Mouse (Mus musculus) kidney, adult 8-10 months (tissue): Measurements from ENCODE around the gene Ppm1j.
"Not testable (repeated sequence)": the region's sequence is repeated elsewhere in the genome, so short reads cannot be mapped to it uniquely, and the experiment has no call there.

Experiments used
- DNase-seq, 2 experiments: peaks; one replicate each; pipeline ENCODE4 v3.0.0; 2022

Gene Ppm1j

DNA sequence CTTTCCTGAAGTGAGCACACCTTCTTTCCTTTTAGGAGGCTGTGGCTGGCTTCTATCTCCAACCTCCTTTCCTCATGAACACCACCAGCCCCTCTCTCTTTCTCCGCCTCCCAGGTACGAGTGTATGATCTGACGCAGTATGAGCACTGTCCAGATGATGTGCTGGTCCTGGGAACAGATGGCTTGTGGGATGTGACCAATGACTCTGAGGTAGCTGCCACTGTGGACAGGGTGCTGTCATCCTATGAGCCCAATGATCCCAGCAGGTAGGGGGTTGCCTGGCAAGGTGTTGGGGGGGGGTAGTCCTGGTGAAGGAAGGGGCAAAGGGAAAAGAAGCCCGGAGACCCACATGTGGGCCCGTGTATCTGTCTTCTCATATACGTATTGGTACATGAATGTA, 4.4 kb downstream of the Ppm1j start:
- no peak for DNase-seq

GRCm38 (mm10) chr3:104788075-104788474, 7.2 kb downstream of the Ppm1j start, which contains the start of gene Rhoc:
Gene Rhoc (plus strand): TSS chr3:104788375.
- no peak for DNase-seq

- peak; percentile 81 to 85 for DNase-seq
These were observed 7.9 kb downstream of the Ppm1j start for GRCm38 (mm10) chr3:104788561-104789311.

DNA sequence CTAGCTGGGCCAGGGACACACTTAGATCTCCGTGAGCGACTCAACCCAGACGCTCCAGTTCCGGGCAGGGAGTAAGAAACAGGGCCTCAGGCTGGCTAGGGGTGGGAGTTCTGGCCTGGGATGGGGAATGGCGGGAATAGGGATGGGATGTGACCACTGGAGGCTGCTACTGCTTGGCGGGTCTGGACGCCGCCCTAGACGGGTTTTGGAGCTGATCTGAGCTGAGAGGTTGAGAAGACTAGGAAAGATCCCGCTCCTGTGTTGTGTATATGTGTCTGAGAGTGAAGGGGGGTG, 8.4 kb downstream of the Ppm1j start:
- DNase-seq, result no peak

DNA sequence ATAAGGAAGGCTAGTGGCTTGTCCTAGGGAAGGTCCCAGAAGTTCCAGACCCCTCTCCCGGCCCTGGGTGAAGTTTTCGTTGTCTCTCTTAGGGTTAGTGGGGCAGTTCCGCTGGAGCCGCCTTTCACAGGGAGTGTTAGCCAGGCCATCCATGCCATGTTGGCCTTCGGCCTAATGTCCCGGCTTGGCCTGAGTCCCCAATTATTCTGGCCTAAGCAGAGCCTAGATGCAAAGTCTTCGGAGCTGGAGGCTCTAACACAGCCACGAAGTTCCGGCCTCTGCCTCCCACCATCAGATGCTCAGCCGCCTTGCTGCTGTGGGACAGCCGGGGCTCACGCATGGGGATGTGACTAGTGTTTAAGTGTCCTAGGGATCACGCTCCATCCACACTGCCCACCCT, 9.0 kb downstream of the Ppm1j start:
- DNase-seq, result peak; percentile 65 to 72

GRCm38 (mm10) chr3:104790401-104790937, 9.6 kb downstream of the Ppm1j start:
- peak in 1 of 2 experiments; percentile 55 for DNase-seq

- no peak for DNase-seq
These were observed 10.2 kb downstream of the Ppm1j start for GRCm38 (mm10) chr3:104791017-104791416.

DNA sequence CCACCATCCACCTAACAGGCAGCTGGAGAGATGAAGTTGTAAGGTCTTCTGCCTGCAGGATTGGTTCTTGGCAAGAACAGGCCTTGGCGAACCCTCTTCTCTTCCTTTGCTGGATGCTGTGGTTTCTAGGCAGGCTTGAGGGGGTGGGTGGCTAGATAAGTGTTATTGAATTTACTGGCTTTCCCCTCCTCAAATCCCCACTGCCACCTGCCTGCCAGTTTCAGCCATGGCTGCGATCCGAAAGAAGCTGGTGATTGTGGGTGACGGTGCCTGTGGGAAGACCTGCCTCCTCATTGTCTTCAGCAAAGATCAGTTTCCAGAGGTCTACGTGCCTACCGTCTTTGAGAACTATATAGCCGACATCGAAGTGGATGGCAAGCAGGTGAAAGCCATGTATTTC, 10.8 kb downstream of the Ppm1j start:
- DNase-seq, result no peak

GRCm38 (mm10) chr3:104792360-104793270, 11.8 kb downstream of the Ppm1j start:
- DNase-seq, result no peak

GRCm38 (mm10) chr3:104793871-104794828, 13.3 kb downstream of the Ppm1j start:
- peak; percentile 94 to 96 for DNase-seq

- DNase-seq, result no peak
These were observed 14.2 kb downstream of the Ppm1j start for GRCm38 (mm10) chr3:104794953-104795470.

DNA sequence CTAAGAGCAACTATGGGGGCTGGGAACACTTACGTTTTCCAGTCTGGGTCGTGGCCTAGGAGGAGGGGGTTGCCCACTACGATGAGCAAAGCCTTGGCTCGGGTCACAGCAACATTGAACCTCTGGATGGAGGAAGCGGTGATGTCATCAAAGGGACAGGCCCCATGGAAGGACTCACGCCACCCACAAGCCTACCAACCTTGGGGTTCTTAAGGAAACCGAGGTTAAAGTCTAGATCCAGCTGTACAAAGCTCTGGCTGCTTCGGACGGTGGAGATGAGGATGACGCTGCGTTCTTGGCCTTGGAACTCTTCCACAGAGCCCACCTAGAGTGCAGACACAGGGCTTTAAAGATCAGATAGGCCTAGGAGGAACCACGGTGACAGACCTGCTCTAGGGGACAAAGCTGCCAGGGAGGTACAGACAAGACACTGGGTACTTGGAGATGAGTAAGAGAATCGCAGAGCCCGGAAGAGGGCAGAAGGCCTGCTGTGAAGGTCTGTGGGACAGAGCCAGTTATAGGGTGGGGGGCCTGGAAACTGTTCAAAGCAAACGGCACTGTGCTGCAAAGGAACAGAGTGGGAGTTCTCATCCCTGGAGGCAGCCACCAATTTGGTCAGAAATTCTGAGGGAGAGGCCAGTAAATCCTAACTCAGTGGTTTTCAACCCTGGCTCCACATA, 14.9 kb downstream of the Ppm1j start:
- DNase-seq, result no peak

DNA sequence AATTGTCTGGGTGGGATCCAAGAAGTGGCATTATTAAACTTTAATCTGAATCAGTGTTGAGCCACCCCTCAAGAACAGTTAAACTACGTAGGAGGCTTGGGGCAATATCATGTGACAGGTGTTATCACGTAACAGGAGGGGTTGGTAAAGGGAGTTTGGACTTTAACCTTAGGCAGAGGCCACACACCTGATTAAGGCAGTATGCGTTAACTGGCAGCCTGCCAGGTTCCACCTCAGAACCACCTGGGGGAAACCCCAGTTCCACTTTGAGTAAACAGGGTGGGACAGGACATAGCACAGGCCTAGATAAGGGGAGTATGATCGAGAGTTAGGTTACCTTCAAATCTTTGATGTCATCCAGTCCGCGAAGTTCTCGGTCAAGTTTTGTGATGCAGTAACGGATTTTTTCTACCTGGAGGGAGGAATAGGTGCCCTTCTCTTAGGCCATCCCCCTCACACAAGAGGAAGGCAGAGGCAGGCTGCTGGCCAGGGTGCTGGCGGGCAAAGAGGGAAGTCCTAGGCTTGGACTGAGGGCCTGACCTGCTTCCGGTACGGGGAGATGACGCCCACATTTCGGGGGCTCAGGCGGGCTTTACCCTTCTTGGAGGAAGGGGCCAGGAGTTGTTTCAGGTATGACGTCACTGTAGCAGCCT, 15.7 kb downstream of the Ppm1j start:
- peak; percentile 71 to 77 for DNase-seq

DNA sequence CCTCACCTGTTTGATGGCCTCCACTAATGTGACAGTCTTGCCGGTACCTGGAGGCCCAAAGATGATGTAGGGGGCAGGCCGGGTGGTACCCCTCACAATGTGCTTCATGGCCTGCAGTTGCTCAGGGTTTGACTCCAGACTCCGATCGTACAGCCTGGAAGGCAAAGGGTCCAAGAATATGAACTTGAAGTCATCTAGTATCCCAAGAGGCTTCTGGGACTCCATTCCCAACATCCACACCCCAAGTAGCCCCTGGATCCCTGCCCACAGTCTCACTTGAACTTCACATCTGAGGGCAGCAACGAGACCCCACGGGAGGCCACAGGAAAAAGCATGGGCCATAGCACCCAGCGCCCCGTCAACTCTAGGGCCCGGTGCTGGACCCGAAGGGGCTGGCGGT, 19.8 kb downstream of the Ppm1j start:
- DNase-seq, result no peak

DNA sequence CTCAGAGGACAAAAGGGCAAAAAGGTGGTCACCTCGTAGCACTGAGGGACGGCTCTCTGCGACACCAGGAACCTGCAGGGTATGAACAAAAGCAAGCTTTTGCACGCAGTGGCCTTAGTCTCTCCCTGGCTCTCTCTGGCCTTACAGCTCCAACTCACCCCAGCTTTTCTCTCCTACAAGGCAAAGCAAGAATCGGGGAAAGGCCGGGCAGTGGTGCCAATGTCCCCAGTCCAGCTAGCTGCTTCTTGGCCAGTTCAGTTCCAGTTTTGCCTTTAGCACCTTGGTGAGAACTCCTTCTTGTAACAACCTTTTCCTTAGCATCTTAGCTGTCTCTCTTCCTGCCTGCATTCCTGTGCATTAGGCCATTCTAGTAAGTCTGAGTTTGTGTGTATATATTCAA, 20.6 kb downstream of the Ppm1j start:
- no peak for DNase-seq

DNA sequence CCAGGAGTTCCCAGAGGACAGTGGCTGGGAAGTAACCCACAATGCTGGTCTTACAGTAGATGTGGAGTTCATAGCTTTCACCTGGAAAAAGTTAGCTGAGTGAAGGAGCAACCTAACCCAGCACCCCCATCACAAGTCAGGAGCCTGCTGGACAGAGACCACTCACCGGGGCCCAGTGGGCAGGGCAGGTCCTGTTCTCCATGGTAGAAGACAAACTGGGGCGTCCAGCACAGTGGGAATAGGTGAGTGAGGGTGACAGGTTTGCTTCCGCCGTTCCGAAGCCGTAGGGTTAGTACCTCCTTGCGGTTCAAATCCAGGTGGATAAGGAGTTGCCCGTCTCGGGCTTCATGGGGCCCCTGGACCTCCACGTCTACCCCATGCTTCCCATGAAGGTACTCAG, 23.5 kb downstream of the Ppm1j start:
- DNase-seq, result no peak

DNA sequence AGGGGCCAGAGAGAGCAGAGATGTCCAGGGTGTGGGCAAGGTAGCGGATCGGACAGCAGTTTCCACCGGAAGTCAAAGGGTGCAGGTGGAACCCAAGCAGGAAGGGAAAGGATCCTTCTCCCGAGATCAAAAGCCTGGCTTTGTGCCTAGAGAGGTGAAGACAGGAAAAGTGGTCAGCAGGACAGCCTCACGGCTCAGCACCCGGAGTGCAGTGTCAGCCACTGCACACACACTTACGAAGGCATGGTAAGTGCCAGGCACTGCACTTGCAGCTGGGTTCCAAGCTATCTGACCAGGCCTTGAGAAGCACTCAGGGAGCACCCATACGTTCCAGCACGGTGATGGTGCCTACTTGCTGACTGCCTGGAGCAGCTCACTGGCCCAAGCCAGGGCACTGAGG, 24.7 kb downstream of the Ppm1j start:
- DNase-seq, result no peak

- DNase-seq, result no peak
These were observed 30.9 kb downstream of the Ppm1j start for GRCm38 (mm10) chr3:104811752-104812151.

- DNase-seq, result no peak
These were observed 31.4 kb downstream of the Ppm1j start for GRCm38 (mm10) chr3:104812254-104812653.

DNA sequence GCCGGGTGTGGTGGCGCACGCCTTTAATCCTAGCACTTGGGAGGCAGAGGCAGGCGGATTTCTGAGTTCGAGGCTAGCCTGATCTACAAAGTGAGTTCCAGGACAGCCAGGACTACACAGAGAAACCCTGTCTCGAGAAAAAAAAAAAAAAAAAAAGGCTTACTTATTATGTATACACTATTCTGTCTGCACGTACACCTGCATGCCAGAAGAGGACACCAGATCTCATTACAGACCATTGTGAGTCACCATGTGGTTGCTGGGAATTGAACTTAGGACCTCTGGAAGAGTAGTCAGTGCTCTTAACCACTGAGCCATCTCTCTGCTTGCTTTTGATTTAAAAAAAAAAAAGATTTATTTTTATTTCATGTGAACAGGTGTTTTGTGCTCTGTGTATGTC, 32.4 kb downstream of the Ppm1j start:
- DNase-seq, result not testable (repeated sequence)

DNA sequence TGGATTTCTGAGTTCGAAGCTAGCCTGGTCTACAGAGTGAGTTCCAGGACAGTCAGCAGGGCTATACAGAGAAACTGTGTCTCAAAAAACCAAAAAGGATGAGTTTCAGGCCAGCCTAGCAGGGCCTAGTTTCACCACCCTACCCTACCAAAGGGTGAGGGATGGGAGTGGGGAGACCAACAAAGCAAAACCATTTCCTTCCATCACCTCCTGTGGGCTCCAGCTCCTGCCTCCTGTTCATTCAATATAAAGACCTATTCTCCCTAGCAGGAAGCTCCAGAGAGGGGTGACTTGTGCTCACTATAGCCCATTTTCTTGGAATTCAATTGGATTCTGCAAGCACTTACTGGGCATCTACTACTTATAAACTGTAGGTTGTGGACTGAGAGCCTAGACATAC, 33.9 kb downstream of the Ppm1j start:
- DNase-seq, result no peak
